Mouse (Mus musculus) neural tube, embryonic 12.5 days (tissue): ENCODE measurements around the gene Lgr6. TPM values are rescaled to one million over a fixed set of nuclear protein-coding genes. Genes with fewer than 3 reads are reported as not detected.
A peak's percentile ranks its signal among the peaks of the same experiment; 100 is the strongest.

Experiments
- ATAC-seq: fragments of 200-750 bp; cut with Nextera tagmentation; 2 replicates; pipeline ENCODE4 v1.8.0; 2017; ENCODE audit warnings: low read depth, mild to moderate bottlenecking, moderate TSS enrichment, moderate library complexity; ENCODE audit not compliant: low FRiP score
- H3K27ac ChIP-seq: fragments of 300-500 bp; sonication (generic); 2 replicates; pipeline ENCODE4 v1.5.1; 2016
- H3K27me3 ChIP-seq: fragments of 300-500 bp; sonication (generic); replicated peaks from 2 replicates; pipeline ENCODE4 v1.6.1; 2016; ENCODE audit warnings: mild to moderate bottlenecking
- H3K36me3 ChIP-seq: fragments of 300-500 bp; sonication (generic); 2 replicates; pipeline ENCODE4 v1.6.1; 2016; ENCODE audit warnings: mild to moderate bottlenecking
- H3K4me1 ChIP-seq: fragments of 300-500 bp; sonication (generic); 2 replicates; pipeline ENCODE4 v1.6.1; 2016
- H3K4me2 ChIP-seq: fragments of 300-500 bp; sonication (generic); replicated peaks from 2 replicates; pipeline ENCODE4 v1.6.1; 2016; ENCODE audit warnings: mild to moderate bottlenecking
- H3K4me3 ChIP-seq: fragments of 300-500 bp; sonication (generic); 2 replicates; pipeline ENCODE4 v1.5.1; 2016
- H3K9ac ChIP-seq: fragments of 300-500 bp; sonication (generic); 2 replicates; pipeline ENCODE4 v1.6.1; 2016; ENCODE audit warnings: mild to moderate bottlenecking
- H3K9me3 ChIP-seq: fragments of 300-500 bp; sonication (generic); 2 replicates; pipeline ENCODE4 v1.6.1; 2016; ENCODE audit warnings: mild to moderate bottlenecking
- WGBS: fragments of 180-500 bp; shearing (Covaris S2); methylation state at CpG from one replicate; pipeline ENCODE4 v1.1.7; 2016; 5-methylcytosine and 5-hydroxymethylcytosine counted together
- polyA plus RNA-seq: library from polyadenylated mRNA; unstranded; fragments of >200 nt; fragmentation: Nextera tagmentation; extraction: Ambion mirVana; gene quantifications from 2 replicates; pipeline ENCODE4 v1.2.1, GENCODE M21; 2016

The Lgr6 gene
- polyA plus RNA-seq, 1 experiment from 2014 or later, result 1.1 TPM

DNA sequence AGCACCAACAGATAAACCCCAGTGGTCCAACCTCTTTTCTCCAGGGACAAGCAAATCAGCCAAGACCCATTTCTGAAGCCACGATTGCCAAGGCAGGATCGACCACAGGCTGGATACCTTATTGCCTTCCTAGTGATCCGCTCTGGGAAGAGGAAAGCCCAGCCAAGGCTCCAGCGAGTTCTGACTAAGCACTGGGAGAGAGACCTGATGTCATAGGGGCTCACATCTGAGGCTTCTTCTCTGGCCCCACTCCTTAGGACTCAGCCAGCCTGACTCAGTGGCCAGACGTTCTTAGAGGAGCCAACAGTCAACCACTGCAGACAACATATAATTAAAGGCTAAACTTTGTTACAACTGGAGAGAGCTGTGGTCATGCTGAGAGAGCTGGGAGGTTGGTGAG lies 83.1 kb downstream of the Lgr6 start:
- 81% methylated on average over 5 of the region's 5 CpGs for WGBS
- Histone ChIP-seq H3K4me1 (peaks cover 29% of the 10 kb centered on the region), H3K9ac (no peak overlapping the region), H3K27ac (no peak overlapping the region), H3K4me2 (no peak overlapping the region), H3K27me3 (no peaks in the 10 kb centered on the region), H3K4me3 (no peak overlapping the region), H3K9me3 (peaks cover under 1% of the 10 kb centered on the region; the same call in 1 of the 2 replicates), H3K36me3 (no peaks in the 10 kb centered on the region)
- ATAC-seq, result no peak

DNA sequence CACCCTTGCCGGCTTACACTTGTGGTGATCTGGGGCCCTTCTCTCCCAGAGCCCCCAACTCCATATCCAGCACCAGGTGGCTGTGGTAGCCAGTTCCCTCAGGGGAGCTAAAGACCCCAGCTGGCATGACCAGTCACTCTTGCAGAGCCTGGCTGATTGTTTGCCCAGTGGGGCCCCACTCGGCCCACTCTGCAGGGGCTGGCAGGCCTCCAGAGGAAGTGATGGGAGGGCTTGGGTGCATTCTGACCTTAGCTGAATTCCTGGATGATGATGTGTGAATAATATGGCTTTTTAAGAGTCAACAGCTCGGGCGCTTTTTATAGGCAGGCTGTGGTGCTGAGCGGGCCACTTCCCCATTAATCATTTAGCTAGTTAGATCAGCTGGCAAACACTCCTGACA lies 84.1 kb downstream of the Lgr6 start:
- Histone ChIP-seq H3K4me3 (no peak overlapping the region), H3K9me3 (no peaks in the 10 kb centered on the region), H3K9ac (no peak overlapping the region), H3K27ac (no peak overlapping the region), H3K4me2 (no peak overlapping the region), H3K36me3 (no peaks in the 10 kb centered on the region), H3K4me1 (peaks cover 29% of the 10 kb centered on the region), H3K27me3 (no peaks in the 10 kb centered on the region)
- 17% methylated on average over 5 of the region's 5 CpGs for WGBS
- peak; percentile 73 for ATAC-seq

GRCm38 (mm10) chr1:135020281-135020940 lies 84.7 kb downstream of the Lgr6 start:
- H3K27ac ChIP-seq, result no peak overlapping the region
- H3K4me3 ChIP-seq, result no peak overlapping the region
- 84% methylated on average over 5 of the region's 5 CpGs for WGBS
- no peak overlapping the region for H3K4me2 ChIP-seq
- no peaks in the 10 kb centered on the region for H3K36me3 ChIP-seq
- H3K4me1 ChIP-seq, result peaks cover 29% of the 10 kb centered on the region
- no peak overlapping the region for H3K9ac ChIP-seq
- H3K9me3 ChIP-seq, result no peaks in the 10 kb centered on the region
- H3K27me3 ChIP-seq, result no peaks in the 10 kb centered on the region
- ATAC-seq, result no peak

GRCm38 (mm10) chr1:135019775-135020167 lies 85.3 kb downstream of the Lgr6 start:
- H3K9ac ChIP-seq, result no peak overlapping the region
- H3K4me1 ChIP-seq, result peaks cover 35% of the 10 kb centered on the region
- H3K27me3 ChIP-seq, result no peaks in the 10 kb centered on the region
- ATAC-seq, result no peak
- no peak overlapping the region for H3K4me3 ChIP-seq
- 55% methylated on average over 4 of the region's 4 CpGs for WGBS
- H3K27ac ChIP-seq, result no peak overlapping the region
- no peaks in the 10 kb centered on the region for H3K9me3 ChIP-seq
- no peaks in the 10 kb centered on the region for H3K36me3 ChIP-seq
- 0 out of 2 replicates have a peak overlapping the region, but pooled peaks have one; percentile 21 for H3K4me2 ChIP-seq

- ATAC-seq, result peak; percentile 19; the same call in 1 of the 2 replicates
- 12% methylated on average over 13 of the region's 13 CpGs for WGBS
Measured at GRCm38 (mm10) chr1:135019087-135019774, 85.8 kb downstream of the Lgr6 start.

GRCm38 (mm10) chr1:135017656-135018015 lies 87.4 kb downstream of the Lgr6 start:
- Histone ChIP-seq H3K4me1 (peaks cover 36% of the 10 kb centered on the region), H3K36me3 (no peaks in the 10 kb centered on the region), H3K27me3 (no peaks in the 10 kb centered on the region), H3K9ac (no peak overlapping the region), H3K9me3 (no peaks in the 10 kb centered on the region), H3K4me3 (no peak overlapping the region), H3K27ac (no peak overlapping the region), H3K4me2 (no peak overlapping the region)
- ATAC-seq, result no peak
- 95% methylated on average over 2 of the region's 2 CpGs for WGBS

More at GRCm38 (mm10) chr1:135019087-135019774, 85.8 kb downstream of the Lgr6 start:
- Histone ChIP-seq H3K9ac (no peak overlapping the region), H3K36me3 (no peaks in the 10 kb centered on the region), H3K4me2 (peak overlapping the region; percentile 21), H3K4me3 (no peak overlapping the region), H3K27ac (no peak overlapping the region), H3K9me3 (no peaks in the 10 kb centered on the region), H3K4me1 (peaks cover 36% of the 10 kb centered on the region), H3K27me3 (no peaks in the 10 kb centered on the region)

DNA sequence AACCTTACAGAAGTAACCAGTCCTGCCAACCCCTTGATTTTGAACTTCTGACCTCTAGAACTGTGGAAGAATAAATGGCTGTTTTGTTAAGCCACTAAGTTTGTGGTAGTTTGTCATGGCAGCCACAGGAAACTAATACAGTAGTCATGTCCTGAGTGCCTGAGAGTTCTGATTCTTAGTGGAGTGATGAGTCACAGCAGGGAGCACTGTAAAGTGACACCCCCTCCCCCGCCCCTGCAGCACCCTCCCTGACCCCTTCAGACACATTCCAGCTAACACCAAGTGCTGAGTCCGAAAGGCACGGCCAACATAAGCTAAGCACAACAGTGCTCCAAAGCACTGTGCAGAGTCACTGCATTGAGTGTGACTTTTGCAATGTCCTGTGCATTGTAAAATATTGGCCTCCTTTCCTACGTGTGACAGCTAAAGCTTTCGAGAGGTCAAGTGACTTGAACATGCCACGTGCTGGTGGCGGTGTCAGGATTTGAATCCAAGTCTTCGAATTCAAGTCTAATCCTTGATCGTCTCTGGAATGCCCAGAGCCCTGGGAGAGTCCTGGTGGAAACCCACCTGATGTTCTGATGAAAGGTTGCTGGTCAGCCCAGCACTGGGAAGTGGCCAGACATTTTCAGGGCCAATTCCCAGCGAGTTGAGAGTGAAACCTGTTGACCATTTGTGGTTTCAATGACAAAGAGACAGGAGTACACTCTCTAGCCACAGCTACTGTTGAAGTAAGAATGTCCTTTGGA lies 88.0 kb downstream of the Lgr6 start:
- Histone ChIP-seq H3K27me3 (no peaks in the 10 kb centered on the region), H3K9ac (no peak overlapping the region), H3K4me1 (peaks cover 36% of the 10 kb centered on the region), H3K27ac (no peak overlapping the region), H3K4me3 (no peak overlapping the region), H3K4me2 (no peak overlapping the region), H3K36me3 (no peaks in the 10 kb centered on the region), H3K9me3 (no peaks in the 10 kb centered on the region)
- WGBS, result 78% methylated on average over 10 of the region's 10 CpGs
- no peak for ATAC-seq

DNA sequence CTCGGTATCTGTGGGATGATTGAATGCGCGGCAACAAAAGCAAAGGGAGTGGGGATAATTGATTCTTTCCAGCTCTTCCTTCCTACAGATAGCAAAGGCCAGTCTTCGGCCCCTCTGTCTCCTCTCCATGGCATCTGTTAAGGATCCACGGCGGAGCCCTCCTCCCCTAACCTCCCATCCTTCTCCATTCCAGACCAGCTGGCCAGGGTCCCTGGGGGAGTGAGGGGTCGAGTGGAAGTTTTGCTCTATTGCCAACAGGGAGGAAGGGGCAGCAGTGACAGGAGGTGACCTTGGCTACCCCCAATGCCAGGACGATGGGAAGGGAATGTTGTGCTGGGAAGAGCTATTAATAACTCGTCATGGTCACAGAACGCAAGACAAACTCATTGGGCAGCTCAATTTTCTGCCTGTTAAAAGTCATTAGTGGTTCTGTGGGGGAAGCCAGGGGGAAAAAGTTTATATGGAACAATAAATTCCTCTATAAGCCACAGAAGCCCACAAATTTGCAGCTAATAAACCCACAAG lies 90.1 kb downstream of the Lgr6 start:
- ATAC-seq, result no peak
- Histone ChIP-seq H3K27me3 (no peaks in the 10 kb centered on the region), H3K36me3 (no peaks in the 10 kb centered on the region), H3K27ac (no peak overlapping the region), H3K4me2 (no peak overlapping the region), H3K4me1 (peaks cover 21% of the 10 kb centered on the region), H3K9ac (no peak overlapping the region), H3K9me3 (no peaks in the 10 kb centered on the region), H3K4me3 (no peak overlapping the region)
- 19% methylated on average over 10 of the region's 10 CpGs for WGBS

- ATAC-seq, result no peak
- no peaks in the 10 kb centered on the region for H3K27me3 ChIP-seq
- no peak overlapping the region for H3K27ac ChIP-seq
- no peaks in the 10 kb centered on the region for H3K9me3 ChIP-seq
- H3K4me3 ChIP-seq, result no peak overlapping the region
- H3K4me1 ChIP-seq, result peaks cover 8% of the 10 kb centered on the region
- no peak overlapping the region for H3K9ac ChIP-seq
- 84% methylated on average over 9 of the region's 9 CpGs for WGBS
- H3K4me2 ChIP-seq, result no peak overlapping the region
- no peaks in the 10 kb centered on the region for H3K36me3 ChIP-seq
Measured at GRCm38 (mm10) chr1:135012472-135012871, 92.6 kb downstream of the Lgr6 start.

DNA sequence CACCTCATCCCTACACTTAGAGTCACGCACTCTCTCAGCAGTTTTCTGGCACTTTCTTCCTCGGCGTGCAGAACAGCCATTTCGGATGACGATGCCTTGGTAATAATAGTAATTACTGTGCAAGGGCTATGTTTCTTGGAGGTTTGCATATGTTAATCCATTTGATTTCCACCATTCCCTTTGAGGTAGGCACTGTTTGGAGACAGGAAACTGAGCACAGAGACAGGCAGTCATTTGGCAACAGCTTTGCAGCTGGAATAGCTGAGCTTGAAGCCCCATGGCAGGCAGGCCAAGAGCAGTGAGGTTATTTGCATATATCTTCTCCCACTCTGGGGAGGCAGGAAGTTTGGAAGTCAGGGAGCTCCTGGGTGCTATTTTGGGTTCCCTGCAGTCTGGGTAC lies 93.2 kb downstream of the Lgr6 start:
- ATAC-seq, result no peak
- WGBS, result 94% methylated on average over 5 of the region's 5 CpGs
- no peak overlapping the region for H3K4me3 ChIP-seq

DNA sequence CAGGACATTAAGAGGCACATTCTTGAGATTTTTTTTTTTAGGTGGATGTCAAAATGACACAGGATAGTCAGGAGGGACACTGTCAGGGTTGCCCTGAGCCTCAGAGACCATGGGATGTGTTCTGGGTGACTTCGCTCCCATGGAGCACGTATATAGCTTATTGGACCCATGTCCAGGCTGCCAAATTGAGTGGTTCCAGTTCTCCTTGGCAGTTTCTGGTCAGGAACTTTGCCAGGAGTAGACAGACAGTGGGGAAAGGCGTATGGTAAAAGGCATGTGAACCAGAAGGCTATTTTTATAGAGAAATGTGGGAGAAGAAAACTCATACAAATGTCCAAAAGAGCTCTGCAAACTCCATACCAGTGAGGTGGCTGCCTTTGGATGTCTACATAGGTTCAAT lies 95.2 kb downstream of the Lgr6 start:
- H3K36me3 ChIP-seq, result no peaks in the 10 kb centered on the region
- H3K27ac ChIP-seq, result no peak overlapping the region
- no peaks in the 10 kb centered on the region for H3K9me3 ChIP-seq
- WGBS, result 84% methylated on average over 3 of the region's 3 CpGs
- no peak for ATAC-seq
- no peak overlapping the region for H3K9ac ChIP-seq
- H3K4me3 ChIP-seq, result no peak overlapping the region
- no peaks in the 10 kb centered on the region for H3K27me3 ChIP-seq
- no peak overlapping the region for H3K4me2 ChIP-seq
- H3K4me1 ChIP-seq, result peaks cover 2% of the 10 kb centered on the region

More for the DNA sequence above, 93.2 kb downstream of the Lgr6 start:
- no peaks in the 10 kb centered on the region for H3K36me3 ChIP-seq
- H3K9me3 ChIP-seq, result no peaks in the 10 kb centered on the region
- H3K27me3 ChIP-seq, result no peaks in the 10 kb centered on the region
- no peak overlapping the region for H3K4me2 ChIP-seq
- no peak overlapping the region for H3K9ac ChIP-seq
- no peak overlapping the region for H3K27ac ChIP-seq
- H3K4me1 ChIP-seq, result peaks cover 8% of the 10 kb centered on the region

- WGBS, result 37% methylated on average over 7 of the region's 7 CpGs
- Histone ChIP-seq H3K36me3 (no peaks in the 10 kb centered on the region), H3K9ac (no peak overlapping the region), H3K4me1 (no peaks in the 10 kb centered on the region), H3K4me2 (no peak overlapping the region), H3K27ac (no peak overlapping the region), H3K9me3 (no peaks in the 10 kb centered on the region), H3K27me3 (no peaks in the 10 kb centered on the region), H3K4me3 (no peak overlapping the region)
- no peak for ATAC-seq
Measured at GRCm38 (mm10) chr1:135005696-135006095, 99.4 kb downstream of the Lgr6 start.
